Mouse (Mus musculus) hindbrain, embryonic 13.5 days (tissue): Measurements from ENCODE around the gene Cul9. TPM values are rescaled to one million over a fixed set of nuclear protein-coding genes. Genes with fewer than 3 reads are reported as not detected.

Source experiments
- ATAC-seq: fragments of 200-750 bp; cut with Nextera tagmentation; 2 replicates; pipeline ENCODE4 v1.8.0; 2017; ENCODE audit warnings: moderate TSS enrichment; ENCODE audit not compliant: low FRiP score
- H3K27ac ChIP-seq: fragments of 300-500 bp; sonication (generic); 2 replicates; pipeline ENCODE4 v1.5.1; 2015; ENCODE audit warnings: inconsistent platforms, mild to moderate bottlenecking, moderate library complexity
- H3K27me3 ChIP-seq: fragments of 300-500 bp; sonication (generic); 2 replicates; pipeline ENCODE4 v1.6.1; 2015; ENCODE audit warnings: mild to moderate bottlenecking, inconsistent platforms
- H3K36me3 ChIP-seq: fragments of 300-500 bp; sonication (generic); 2 replicates; pipeline ENCODE4 v1.6.1; 2015; ENCODE audit warnings: mild to moderate bottlenecking, inconsistent platforms
- H3K4me1 ChIP-seq: fragments of 300-500 bp; sonication (generic); replicated peaks from 2 replicates; pipeline ENCODE4 v1.6.1; 2015; ENCODE audit warnings: inconsistent platforms
- H3K4me2 ChIP-seq: fragments of 300-500 bp; sonication (generic); 2 replicates; pipeline ENCODE4 v1.6.1; 2015; ENCODE audit warnings: inconsistent platforms, mild to moderate bottlenecking, moderate library complexity
- H3K4me3 ChIP-seq: fragments of 300-500 bp; sonication (generic); 2 replicates; pipeline ENCODE4 v1.5.1; 2015; ENCODE audit warnings: mild to moderate bottlenecking, inconsistent platforms
- H3K9ac ChIP-seq: fragments of 300-500 bp; sonication (generic); 2 replicates; pipeline ENCODE4 v1.6.1; 2015; ENCODE audit warnings: mild to moderate bottlenecking, inconsistent platforms
- H3K9me3 ChIP-seq: fragments of 300-500 bp; sonication (generic); 2 replicates; pipeline ENCODE4 v1.6.1; 2016; ENCODE audit warnings: inconsistent platforms
- WGBS: fragments of 180-500 bp; shearing (Covaris S2); methylation state at CpG from one replicate; pipeline ENCODE4 v1.1.7; 2015; 5-methylcytosine and 5-hydroxymethylcytosine counted together
- polyA plus RNA-seq: library from polyadenylated mRNA; unstranded; fragments of >200 nt; fragmentation: Nextera tagmentation; extraction: Ambion mirVana; gene quantifications from 2 replicates; pipeline ENCODE4 v1.2.1, GENCODE M21; 2015

Cul9 gene
- polyA plus RNA-seq, 1 experiment from 2014 or later = 17.1 TPM

GRCm38 (mm10) chr17:46521963-46522668 is 24.1 kb downstream of the Cul9 start:
- Histone ChIP-seq H3K4me2 (no peak overlapping the region), H3K36me3 (peaks cover 67% of the 10 kb centered on the region), H3K9me3 (no peaks in the 10 kb centered on the region), H3K27me3 (peaks cover 49% of the 10 kb centered on the region), H3K4me3 (no peak overlapping the region), H3K4me1 (peaks cover 6% of the 10 kb centered on the region; the same call in 1 of the 2 replicates), H3K9ac (no peak overlapping the region), H3K27ac (no peak overlapping the region)
- no peak for ATAC-seq
- WGBS = 34% methylated on average over 24 of the region's 24 CpGs

- peaks cover 67% of the 10 kb centered on the region for H3K36me3 ChIP-seq
- H3K4me1 ChIP-seq = peaks cover 6% of the 10 kb centered on the region; the same call in 1 of the 2 replicates
- no peak overlapping the region for H3K27ac ChIP-seq
- WGBS = 77% methylated on average over 9 of the region's 9 CpGs
- ATAC-seq = no peak
- H3K27me3 ChIP-seq = peaks cover 49% of the 10 kb centered on the region
- no peaks in the 10 kb centered on the region for H3K9me3 ChIP-seq
- H3K4me3 ChIP-seq = no peak overlapping the region
- no peak overlapping the region for H3K4me2 ChIP-seq
- peak overlapping the region; percentile 9; the same call in 1 of the 2 replicates for H3K9ac ChIP-seq
Observed at GRCm38 (mm10) chr17:46521174-46521573, 25.0 kb downstream of the Cul9 start.

- H3K27me3 ChIP-seq = peaks cover 49% of the 10 kb centered on the region
- no peak overlapping the region for H3K4me3 ChIP-seq
- peak overlapping the region; percentile 9; the same call in 1 of the 2 replicates for H3K9ac ChIP-seq
- H3K4me2 ChIP-seq = peak overlapping the region; percentile 17; the same call in 1 of the 2 replicates
- no peaks in the 10 kb centered on the region for H3K9me3 ChIP-seq
- peaks cover 6% of the 10 kb centered on the region; the same call in 1 of the 2 replicates for H3K4me1 ChIP-seq
- peaks cover 60% of the 10 kb centered on the region for H3K36me3 ChIP-seq
- no peak for ATAC-seq
- H3K27ac ChIP-seq = no peak overlapping the region
- WGBS = 48% methylated on average over 25 of the region's 25 CpGs
Observed at GRCm38 (mm10) chr17:46520385-46520979, 25.7 kb downstream of the Cul9 start.

- 0 out of 2 replicates have a peak overlapping the region, but pooled peaks have one; percentile 17 for H3K4me2 ChIP-seq
- no peak for ATAC-seq
- H3K4me1 ChIP-seq = peaks cover 6% of the 10 kb centered on the region; the same call in 1 of the 2 replicates
- H3K9ac ChIP-seq = 0 out of 2 replicates have a peak overlapping the region, but pooled peaks have one; percentile 11
- H3K27ac ChIP-seq = no peak overlapping the region
- no peaks in the 10 kb centered on the region for H3K9me3 ChIP-seq
- peaks cover 55% of the 10 kb centered on the region for H3K36me3 ChIP-seq
- peaks cover 46% of the 10 kb centered on the region for H3K27me3 ChIP-seq
- 65% methylated on average over 10 of the region's 10 CpGs for WGBS
- no peak overlapping the region for H3K4me3 ChIP-seq
Observed at GRCm38 (mm10) chr17:46519971-46520370, 26.2 kb downstream of the Cul9 start.

GRCm38 (mm10) chr17:46513329-46513728 is 32.9 kb downstream of the Cul9 start:
- no peak for ATAC-seq
- H3K36me3 ChIP-seq = peaks cover 34% of the 10 kb centered on the region
- no peaks in the 10 kb centered on the region for H3K27me3 ChIP-seq
- WGBS = 74% methylated on average over 2 of the region's 2 CpGs
- H3K27ac ChIP-seq = no peak overlapping the region
- no peak overlapping the region for H3K9ac ChIP-seq
- H3K4me3 ChIP-seq = no peak overlapping the region
- H3K4me2 ChIP-seq = no peak overlapping the region
- H3K9me3 ChIP-seq = no peaks in the 10 kb centered on the region
- peaks cover under 1% of the 10 kb centered on the region; the same call in 1 of the 2 replicates for H3K4me1 ChIP-seq

- Histone ChIP-seq H3K27ac (no peak overlapping the region), H3K36me3 (peaks cover 38% of the 10 kb centered on the region), H3K4me3 (no peak overlapping the region), H3K9ac (peak overlapping the region; percentile 40; the same call in 1 of the 2 replicates), H3K4me2 (no peak overlapping the region), H3K9me3 (no peaks in the 10 kb centered on the region), H3K27me3 (no peaks in the 10 kb centered on the region), H3K4me1 (peaks cover 6% of the 10 kb centered on the region; the same call in 1 of the 2 replicates)
- WGBS = 50% methylated on average over 11 of the region's 11 CpGs
- ATAC-seq = no peak
Observed at GRCm38 (mm10) chr17:46511059-46511710, 35.0 kb downstream of the Cul9 start.

GRCm38 (mm10) chr17:46505617-46506016 is 40.6 kb downstream of the Cul9 start:
- no peak overlapping the region for H3K27ac ChIP-seq
- WGBS = 91% methylated on average over 3 of the region's 3 CpGs
- no peak overlapping the region for H3K9ac ChIP-seq
- H3K4me3 ChIP-seq = no peak overlapping the region
- no peak overlapping the region for H3K4me2 ChIP-seq
- H3K4me1 ChIP-seq = peaks cover 6% of the 10 kb centered on the region; the same call in 1 of the 2 replicates
- H3K9me3 ChIP-seq = no peaks in the 10 kb centered on the region
- ATAC-seq = no peak
- peaks cover 75% of the 10 kb centered on the region for H3K36me3 ChIP-seq
- H3K27me3 ChIP-seq = no peaks in the 10 kb centered on the region

GRCm38 (mm10) chr17:46503847-46504638 is 42.1 kb downstream of the Cul9 start:
- 82% methylated on average over 14 of the region's 14 CpGs for WGBS
- Histone ChIP-seq H3K27ac (no peak overlapping the region), H3K27me3 (no peaks in the 10 kb centered on the region), H3K4me1 (peaks cover 6% of the 10 kb centered on the region; the same call in 1 of the 2 replicates), H3K4me3 (no peak overlapping the region), H3K4me2 (no peak overlapping the region), H3K9me3 (no peaks in the 10 kb centered on the region), H3K9ac (no peak overlapping the region), H3K36me3 (peaks cover 81% of the 10 kb centered on the region)
- ATAC-seq = no peak

- no peak overlapping the region for H3K4me3 ChIP-seq
- no peaks in the 10 kb centered on the region for H3K4me1 ChIP-seq
- no peaks in the 10 kb centered on the region for H3K9me3 ChIP-seq
- H3K9ac ChIP-seq = no peak overlapping the region
- no peak overlapping the region for H3K27ac ChIP-seq
- no peak overlapping the region for H3K4me2 ChIP-seq
- WGBS = 98% methylated on average over 2 of the region's 2 CpGs
- ATAC-seq = no peak
- H3K36me3 ChIP-seq = peaks cover 73% of the 10 kb centered on the region
- peaks cover under 1% of the 10 kb centered on the region; the same call in 1 of the 2 replicates for H3K27me3 ChIP-seq
Observed at GRCm38 (mm10) chr17:46502775-46503174, 43.4 kb downstream of the Cul9 start.

GRCm38 (mm10) chr17:46497956-46498355 is 48.2 kb downstream of the Cul9 start:
- 0 out of 2 replicates have a peak overlapping the region, but pooled peaks have one; percentile 13 for H3K9ac ChIP-seq
- no peak overlapping the region for H3K4me2 ChIP-seq
- no peak overlapping the region for H3K4me3 ChIP-seq
- H3K4me1 ChIP-seq = peaks cover 8% of the 10 kb centered on the region
- no peak for ATAC-seq
- no peaks in the 10 kb centered on the region for H3K9me3 ChIP-seq
- peaks cover 43% of the 10 kb centered on the region for H3K36me3 ChIP-seq
- H3K27me3 ChIP-seq = peaks cover 27% of the 10 kb centered on the region
- H3K27ac ChIP-seq = no peak overlapping the region
- WGBS = 70% methylated on average over 8 of the region's 8 CpGs

GRCm38 (mm10) chr17:46496623-46497434 is 49.4 kb downstream of the Cul9 start, which contains the start of gene Dnph1:
TSS of gene Dnph1 (plus strand) at chr17:46496711.
- Histone ChIP-seq H3K36me3 (peaks cover 32% of the 10 kb centered on the region), H3K27ac (peak within 1 kb of the TSS; percentile 23; the same call in 1 of the 2 replicates), H3K9me3 (no peaks in the 10 kb centered on the region), H3K4me1 (peaks cover 8% of the 10 kb centered on the region), H3K27me3 (peaks cover 29% of the 10 kb centered on the region), H3K4me3 (peak within 1 kb of the TSS; percentile 54), H3K4me2 (peak within 1 kb of the TSS; percentile 81), H3K9ac (peak within 1 kb of the TSS; percentile 74)
- peak; percentile 94 for ATAC-seq
- under 1% methylated on average over 44 of the region's 44 CpGs for WGBS
